Mouse (Mus musculus) thymus, adult 2 months (tissue): ENCODE measurements around the gene Pdgfc.

Source experiments
- CTCF ChIP-seq: fragments of 200-500 bp; IDR thresholded peaks from 2 replicates; pipeline ENCODE4 v1.5.1; 2012; ENCODE audit warnings: mild to moderate bottlenecking, control low read depth, low read length, moderate library complexity, borderline replicate concordance; ENCODE audit not compliant: control insufficient read depth, poor library complexity, insufficient read depth; ENCODE audit errors: extremely low read depth
- POLR2A ChIP-seq: fragments of 200-500 bp; IDR thresholded peaks from 2 replicates; pipeline ENCODE4 v1.6.1; 2012; ENCODE audit warnings: mild to moderate bottlenecking, low read length, control low read depth, moderate library complexity; ENCODE audit not compliant: control insufficient read depth, poor library complexity, insufficient read depth; ENCODE audit errors: extremely low read depth

DNA sequence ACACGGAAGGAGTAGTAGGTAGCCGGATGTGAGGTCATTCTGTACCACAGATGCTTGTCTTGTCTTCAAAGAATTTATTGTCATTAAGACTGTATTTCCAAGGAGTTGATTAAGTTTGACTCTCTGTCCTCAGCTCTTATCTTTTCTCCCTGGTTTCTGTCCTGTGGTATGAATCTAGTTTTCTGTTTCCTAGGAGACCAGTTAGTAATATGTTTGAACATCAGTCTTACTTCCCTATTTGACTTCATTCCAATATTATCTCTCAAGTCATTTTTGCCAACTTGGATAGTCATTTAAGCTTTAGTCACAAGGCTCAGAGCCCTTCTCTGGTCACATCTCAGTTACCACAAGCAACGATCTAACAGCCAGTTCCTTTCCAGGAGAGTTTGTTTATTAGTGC, 27.0 kb upstream of the Pdgfc start:
- TF ChIP-seq CTCF (no peak), POLR2A (no peak)
